Mouse (Mus musculus) cortical plate, adult 2 months (tissue): ENCODE results near the gene Arhgef10l.

ENCODE experiments used
- CTCF ChIP-seq: fragments of 200-500 bp; IDR thresholded peaks from 2 replicates; pipeline ENCODE4 v1.5.1; 2011; ENCODE audit warnings: mild to moderate bottlenecking, control low read depth, low read length; ENCODE audit not compliant: insufficient read depth; ENCODE audit errors: extremely low read depth
- POLR2A ChIP-seq: fragments of 200-500 bp; IDR thresholded peaks from 2 replicates; pipeline ENCODE4 v1.6.1; 2011; ENCODE audit warnings: mild to moderate bottlenecking, low read length, control low read depth; ENCODE audit not compliant: insufficient read depth; ENCODE audit errors: extremely low read depth

DNA sequence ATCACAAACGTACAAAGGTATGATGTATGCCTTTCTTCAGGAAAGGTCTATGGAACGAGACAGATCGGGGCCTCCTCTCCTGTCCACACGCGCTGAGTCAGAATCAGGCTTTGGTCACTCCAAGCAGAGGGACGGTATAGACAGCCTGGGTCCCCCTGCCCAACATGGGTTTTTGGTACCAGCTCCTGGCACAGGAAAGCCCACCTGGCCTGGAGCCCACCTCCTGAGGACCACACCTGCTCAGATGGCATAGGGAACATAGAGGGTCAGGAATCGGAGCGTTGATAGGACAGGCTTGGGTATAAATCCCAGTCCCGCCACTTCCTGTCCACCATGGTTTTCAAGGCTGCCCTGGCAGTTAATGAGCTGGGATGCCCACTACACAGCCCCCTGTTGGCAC lies 145.1 kb downstream of the Arhgef10l start:
- TF ChIP-seq POLR2A (no peak), CTCF (no peak)
